Mouse (Mus musculus) gastrocnemius, postnatal 14 days (tissue): ENCODE measurements around the gene Hes6. TPM values are rescaled to one million over a fixed set of nuclear protein-coding genes. Genes with fewer than 3 reads are reported as not detected.

ENCODE experiments used
- DNase-seq: peaks from one replicate; pipeline ENCODE4 v3.0.0; 2021; ENCODE audit warnings: mixed read lengths
- intact Hi-C: fragments of 180-260 bp; cut with DNase I; formaldehyde crosslinking; loops from one replicate; pipeline ENCODE4 v1.15.1; 2025; ENCODE audit warnings: low total_unique reads
- total RNA-seq, 2 experiments: library from RNA; stranded (reverse); gene quantifications; 2 replicates each; pipeline ENCODE4 v1.2.3; 2021

Hes6 gene
- total RNA-seq, 2 experiments from 2014 or later, result 13.6 to 15.2 TPM

- intact Hi-C loops, result no loop called here
- DNase-seq, result no peak
Measured at GRCm38 (mm10) chr1:91444841-91445830, 31.3 kb upstream of the Hes6 start.

GRCm38 (mm10) chr1:91442350-91442990 lies 28.6 kb upstream of the Hes6 start:
- intact Hi-C loops, result no loop called here
- no peak for DNase-seq

GRCm38 (mm10) chr1:91441855-91442254 lies 28.0 kb upstream of the Hes6 start:
- no peak for DNase-seq
- intact Hi-C loops, result no loop called here

GRCm38 (mm10) chr1:91439776-91440175 lies 25.9 kb upstream of the Hes6 start:
- DNase-seq, result no peak
- intact Hi-C loops, result no loop called here

- DNase-seq, result no peak
- intact Hi-C loops, result no loop called here
Measured at GRCm38 (mm10) chr1:91437573-91437972, 23.7 kb upstream of the Hes6 start.

GRCm38 (mm10) chr1:91437083-91437400 lies 23.2 kb upstream of the Hes6 start:
- intact Hi-C loops, result no loop called here
- no peak for DNase-seq

- intact Hi-C loops, result no loop called here
- peak; percentile 81 for DNase-seq
Measured at GRCm38 (mm10) chr1:91436380-91437082, 22.7 kb upstream of the Hes6 start.

GRCm38 (mm10) chr1:91435606-91436130 lies 21.8 kb upstream of the Hes6 start:
- no peak for DNase-seq
- intact Hi-C loops, result no loop called here

- no peak for DNase-seq
- intact Hi-C loops, result no loop called here
Measured at GRCm38 (mm10) chr1:91434905-91435304, 21.1 kb upstream of the Hes6 start.

- intact Hi-C loops, result no loop called here
- DNase-seq, result no peak
Measured at GRCm38 (mm10) chr1:91430761-91431160, 16.9 kb upstream of the Hes6 start.

- intact Hi-C loops, result loop anchor here (5.0 kb wide), 2 partner anchors 38 to 53 kb away; no protein-coding TSS in a partner anchor
- no peak for DNase-seq
Measured at GRCm38 (mm10) chr1:91429212-91429611, 15.4 kb upstream of the Hes6 start.

- DNase-seq, result peak; percentile 86
- intact Hi-C loops, result loop anchor here (5.0 kb wide), 2 partner anchors 39 to 54 kb away; no protein-coding TSS in a partner anchor
Measured at GRCm38 (mm10) chr1:91428614-91429013, 14.8 kb upstream of the Hes6 start.

- no peak for DNase-seq
Measured at GRCm38 (mm10) chr1:91426397-91426796, 12.6 kb upstream of the Hes6 start.

GRCm38 (mm10) chr1:91420601-91421065 lies 6.8 kb upstream of the Hes6 start:
- intact Hi-C loops, result no loop called here
- no peak for DNase-seq

More at GRCm38 (mm10) chr1:91426397-91426796, 12.6 kb upstream of the Hes6 start:
- intact Hi-C loops, result loop anchor here (5.0 kb wide), 2 partner anchors 41 to 56 kb away; no protein-coding TSS in a partner anchor

GRCm38 (mm10) chr1:91419862-91420600 lies 6.2 kb upstream of the Hes6 start:
- intact Hi-C loops, result no loop called here
- DNase-seq, result no peak

- DNase-seq, result no peak
- intact Hi-C loops, result no loop called here
Measured at GRCm38 (mm10) chr1:91417991-91418390, 4.2 kb upstream of the Hes6 start.

- intact Hi-C loops, result no loop called here
- DNase-seq, result no peak
Measured at GRCm38 (mm10) chr1:91415311-91415710, 1.5 kb upstream of the Hes6 start.

GRCm38 (mm10) chr1:91414903-91415302 lies 1.1 kb upstream of the Hes6 start:
- intact Hi-C loops, result no loop called here
- no peak for DNase-seq

- intact Hi-C loops, result no loop called here
- DNase-seq, result no peak
Measured at GRCm38 (mm10) chr1:91413536-91413897, 321 bp downstream of the Hes6 start.
